Mouse (Mus musculus) embryo, embryonic 10 days (tissue): ENCODE results near the gene Dcaf5.

Experiments
- DNase-seq: peaks from one replicate; pipeline ENCODE4 v3.0.0-alpha.2; 2015; ENCODE audit warnings: low spot score

Gene Dcaf5

DNA sequence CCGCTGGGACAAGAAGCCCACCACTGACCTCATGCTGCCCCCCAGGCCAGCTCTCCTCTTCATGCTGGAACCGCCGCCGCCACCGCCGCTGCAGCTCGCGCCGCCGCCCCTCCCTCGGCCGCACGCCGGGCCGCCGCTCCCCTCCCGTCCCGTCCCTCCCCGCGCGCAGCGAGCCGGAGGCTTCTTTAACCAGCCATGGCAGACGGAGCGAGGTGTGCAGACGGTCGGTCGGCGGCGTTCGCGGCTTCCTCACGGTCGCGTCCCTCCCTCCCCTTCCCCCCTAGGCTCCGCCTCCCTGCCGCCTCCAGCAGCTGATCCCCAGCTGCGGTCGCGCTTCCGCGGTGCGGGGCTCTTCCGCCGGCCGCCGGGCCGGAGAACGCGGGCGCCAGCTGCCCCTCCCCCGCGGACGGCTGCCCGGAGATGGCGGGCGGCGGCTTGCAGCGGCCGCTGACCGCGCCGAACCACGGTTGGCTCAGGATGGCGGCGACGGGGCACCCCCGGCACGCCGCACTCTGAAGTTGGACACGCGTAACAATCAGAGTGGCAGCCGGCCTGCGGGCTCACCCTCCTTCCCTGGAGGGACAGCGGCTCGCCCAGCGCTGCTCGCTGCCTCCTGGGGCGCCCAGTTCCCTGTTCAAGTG lies at the start of gene Dcaf5:
Gene Dcaf5, minus strand, starts transcription at position 266 of the 641 bp plus-strand sequence.
- peak; percentile 84 for DNase-seq

- no peak for DNase-seq
Measured at GRCm38 (mm10) chr12:80483397-80483796, 47.0 kb upstream of the Dcaf5 start.

- no peak for DNase-seq
Measured at GRCm38 (mm10) chr12:80479986-80480385, 43.6 kb upstream of the Dcaf5 start.

DNA sequence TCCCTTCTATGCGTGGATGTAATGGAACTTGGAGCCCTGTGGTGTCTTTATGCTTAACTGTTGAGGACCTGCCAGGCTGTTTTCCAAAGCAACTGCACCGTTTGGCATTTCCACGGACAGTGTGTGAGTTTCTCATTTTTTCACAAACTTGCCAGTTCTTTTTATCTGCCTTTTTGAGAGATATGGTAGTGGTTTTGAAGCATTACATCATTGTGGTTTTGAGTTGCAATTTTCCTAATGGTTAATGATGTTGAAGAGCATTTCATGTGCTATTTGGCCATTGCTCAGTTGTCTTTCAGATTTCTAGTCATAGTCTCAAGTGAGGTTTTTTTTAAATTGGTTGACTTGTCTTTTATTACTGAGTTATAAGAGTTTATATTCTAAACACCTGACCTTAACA lies 37.3 kb upstream of the Dcaf5 start:
- no peak for DNase-seq

DNA sequence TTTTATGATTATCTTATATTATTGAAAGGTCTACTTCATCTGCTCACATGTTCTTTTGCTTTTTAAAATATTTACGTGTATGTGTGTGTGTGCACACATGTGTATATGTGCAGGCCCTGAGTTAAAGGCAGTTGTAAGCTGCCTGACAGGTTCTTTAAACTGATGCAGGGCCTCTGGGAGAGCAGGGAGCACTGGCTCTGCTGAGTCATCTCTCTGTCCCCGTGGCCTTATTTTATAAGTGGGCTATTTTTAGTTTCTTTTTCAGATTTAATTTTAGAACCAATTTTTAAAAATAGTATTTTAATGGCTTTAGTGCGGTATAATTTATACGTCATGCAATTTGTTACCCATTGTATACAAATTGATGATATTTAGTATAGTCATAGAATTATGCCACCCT lies 35.5 kb upstream of the Dcaf5 start:
- no peak for DNase-seq

- DNase-seq, result no peak
Measured at GRCm38 (mm10) chr12:80470206-80470605, 33.8 kb upstream of the Dcaf5 start.

GRCm38 (mm10) chr12:80463666-80464269 lies 27.4 kb upstream of the Dcaf5 start:
- peak; percentile 12 for DNase-seq

GRCm38 (mm10) chr12:80462942-80463651 lies 26.7 kb upstream of the Dcaf5 start, which contains the start of gene Exd2:
Gene Exd2, plus strand, starts transcription at chr12:80463095.
- peak; percentile 92 for DNase-seq

DNA sequence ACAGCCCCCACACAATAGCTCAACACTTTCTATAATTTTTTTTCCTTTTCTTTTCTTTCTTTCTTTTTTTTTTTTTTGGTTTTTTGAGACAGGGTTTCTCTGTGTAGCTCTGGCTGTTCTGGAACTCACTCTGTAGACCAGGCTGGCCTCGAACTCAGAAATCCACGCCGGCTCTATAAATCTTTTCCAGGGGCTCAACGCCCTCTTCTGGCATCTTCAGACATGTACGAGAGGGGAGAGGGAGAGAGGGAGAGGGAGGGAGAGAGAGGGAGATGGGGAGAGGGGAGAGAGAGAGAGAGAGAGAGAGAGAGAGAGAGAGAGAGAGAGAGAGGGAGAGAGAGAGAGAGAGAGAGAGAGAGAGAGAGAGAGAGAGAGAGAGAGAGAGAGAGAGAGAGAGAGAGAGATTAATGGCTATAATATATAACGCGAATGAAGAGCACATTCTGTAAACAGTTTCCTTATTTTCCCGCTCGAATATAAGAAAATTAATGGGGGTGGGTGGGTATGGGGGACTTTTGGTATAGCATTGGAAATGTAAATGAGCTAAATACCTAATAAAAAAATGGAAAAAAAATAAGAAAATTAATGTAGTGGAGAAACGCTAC lies 26.0 kb upstream of the Dcaf5 start:
- DNase-seq, result peak; percentile 40

- DNase-seq, result no peak
Measured at GRCm38 (mm10) chr12:80458033-80458432, 21.6 kb upstream of the Dcaf5 start.

- no peak for DNase-seq
Measured at GRCm38 (mm10) chr12:80453506-80453905, 17.1 kb upstream of the Dcaf5 start.

DNA sequence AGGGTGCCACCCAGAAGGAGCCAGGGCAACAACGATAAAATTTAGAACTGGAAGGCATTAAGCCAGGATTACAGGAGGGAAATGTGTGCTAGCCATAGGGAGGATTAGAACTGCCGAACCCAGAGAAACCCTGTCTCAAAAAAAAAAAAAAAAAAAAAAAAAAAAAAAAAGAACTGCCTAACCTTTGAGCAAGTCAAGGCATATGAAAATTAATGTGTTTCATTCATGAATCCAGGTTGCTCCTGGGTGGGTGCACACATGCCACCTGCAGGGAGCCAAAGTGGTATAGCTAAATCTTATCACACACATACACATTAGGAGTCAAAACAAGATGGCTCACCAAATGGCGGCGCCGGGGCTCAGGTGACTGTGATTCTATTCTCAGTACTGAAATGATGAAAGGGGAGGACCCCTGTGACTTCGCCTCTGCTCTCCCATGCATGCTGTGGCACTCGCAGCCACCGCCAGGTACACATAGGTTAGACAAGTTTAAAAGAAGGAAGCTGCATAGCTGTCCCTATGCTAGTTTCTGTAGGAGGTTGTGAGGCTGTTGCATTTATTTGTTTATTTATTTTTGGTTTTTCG lies 8.2 kb upstream of the Dcaf5 start:
- no peak for DNase-seq

GRCm38 (mm10) chr12:80440957-80441356 lies 4.6 kb upstream of the Dcaf5 start:
- DNase-seq, result no peak

DNA sequence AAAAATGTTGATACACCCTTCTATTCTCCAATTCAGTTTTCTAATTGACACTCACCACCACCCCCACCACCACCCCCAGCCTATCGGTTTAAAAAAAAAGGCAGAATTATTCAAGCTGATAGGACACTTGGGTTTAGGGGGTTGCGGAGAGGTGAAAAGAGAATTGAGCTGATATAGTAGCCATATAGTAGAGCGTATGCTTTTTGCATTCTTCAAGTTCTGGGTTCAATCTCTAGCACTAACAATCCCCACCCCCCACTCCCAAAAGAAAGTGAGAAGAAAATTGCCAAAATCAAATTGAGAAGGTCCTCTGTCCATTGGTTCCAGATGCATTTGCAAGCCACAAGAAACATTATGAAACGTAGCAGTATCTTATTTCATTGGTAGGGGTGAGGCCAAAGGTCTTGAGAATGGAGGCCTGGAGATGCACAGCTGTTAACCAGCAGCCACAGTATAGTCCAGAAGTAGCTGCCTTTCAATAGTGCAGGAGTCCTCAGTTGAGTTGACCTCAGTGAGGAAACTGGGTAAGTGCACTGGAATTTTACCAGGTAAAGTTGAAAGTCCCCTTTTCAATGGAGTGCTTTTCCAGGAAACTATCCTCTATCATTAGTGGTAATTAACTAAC lies 762 bp upstream of the Dcaf5 start:
- DNase-seq, result peak; percentile 60

- DNase-seq, result peak; percentile 41
Measured at GRCm38 (mm10) chr12:80435887-80436286, 514 bp downstream of the Dcaf5 start.

GRCm38 (mm10) chr12:80434961-80435691 lies 1.3 kb downstream of the Dcaf5 start:
- DNase-seq, result peak; percentile 77

GRCm38 (mm10) chr12:80434601-80434960 lies 1.8 kb downstream of the Dcaf5 start:
- no peak for DNase-seq

- no peak for DNase-seq
Measured at GRCm38 (mm10) chr12:80433266-80433665, 3.1 kb downstream of the Dcaf5 start.

DNA sequence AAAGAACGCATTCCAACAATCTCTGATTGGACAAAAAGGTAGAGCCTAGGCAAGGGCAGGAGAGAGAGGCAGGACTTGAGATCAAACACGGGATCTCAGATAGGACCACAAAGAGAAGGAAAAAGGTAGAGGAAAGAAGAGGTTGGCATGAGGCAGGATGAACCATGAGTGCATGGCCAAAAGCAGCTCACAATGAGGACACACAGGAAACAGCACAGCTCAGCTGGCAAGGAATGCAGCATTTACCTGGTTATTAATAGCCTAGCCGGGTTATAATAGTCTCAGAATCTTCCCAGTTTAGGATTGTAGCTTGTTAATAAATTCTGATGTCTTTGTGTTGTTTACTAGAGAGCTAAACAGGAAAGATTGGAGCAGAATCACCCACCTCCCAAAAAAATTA lies 8.7 kb downstream of the Dcaf5 start:
- DNase-seq, result no peak

DNA sequence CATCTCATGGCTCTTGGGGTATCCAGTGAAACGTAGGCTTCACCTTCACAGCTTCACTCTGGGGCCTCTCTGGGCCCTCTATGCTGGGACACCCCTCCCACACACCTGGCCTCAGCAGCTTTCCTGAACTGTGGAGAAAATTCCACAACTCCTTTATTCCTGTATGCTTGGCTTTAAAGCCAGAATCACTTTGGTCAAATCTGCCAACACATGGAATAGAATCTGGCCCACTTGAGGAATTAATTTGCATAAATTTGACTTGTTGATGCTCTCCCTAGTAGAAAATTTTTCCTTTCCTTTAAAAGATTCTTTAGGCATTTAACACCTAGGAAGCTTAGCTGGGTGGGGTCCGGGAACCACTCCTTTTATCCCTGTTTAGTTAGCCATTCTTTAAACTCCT lies 21.3 kb downstream of the Dcaf5 start:
- no peak for DNase-seq

- no peak for DNase-seq
Measured at GRCm38 (mm10) chr12:80410855-80411254, 25.5 kb downstream of the Dcaf5 start.
